ENCODE assay signal across 18 mouse cellular contexts in the genomic region with DNA sequence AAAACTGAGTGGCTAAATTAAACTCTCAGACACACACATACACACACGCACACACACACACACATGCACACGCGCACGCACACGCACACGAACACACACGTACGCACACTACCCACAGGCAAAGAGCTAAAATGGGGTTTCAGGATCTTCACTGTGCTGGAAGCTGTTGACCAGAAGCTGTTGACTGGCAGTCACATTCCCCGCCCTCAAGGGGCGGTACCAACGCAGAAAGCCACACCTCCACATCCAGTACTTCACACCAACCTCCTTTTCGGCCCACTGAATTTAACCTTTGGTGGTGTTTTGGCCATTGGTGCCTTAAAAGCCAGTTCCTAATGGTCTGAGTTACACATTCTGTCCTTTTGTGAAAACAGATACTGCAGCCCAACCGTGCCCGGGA. TPM values are rescaled to one million over a fixed set of nuclear protein-coding genes. Genes with fewer than 3 reads are reported as not detected.
DNase-seq lines count a peak whose midpoint lies in the region; ATAC-seq and TF ChIP-seq lines count a peak whose summit lies in the region.
"Had no signal": no experiment of that assay in that cellular context is flagged by ENCODE, and none has a peak within 500 bp of the region (broad histone marks: within the 10 kb centered on the region; RNA-seq: fewer than 3 reads in every experiment).

No protein-coding gene starts in this region.

- no peaks in the 10 kb centered on the region for H3K9me3 ChIP-seq in kidney, embryonic 16.5 days (ENCODE audit: low read length)
- H3K9me3 ChIP-seq in stomach, postnatal 0 days (ENCODE audit: control insufficient read depth, low read length) = no peaks in the 10 kb centered on the region
- H3K9me3 ChIP-seq: forebrain, embryonic 13.5 days; lung, embryonic 15.5 days; megakaryocyte, embryonic 14.5 days had no signal

- ATAC-seq in kidney, embryonic 16.5 days (ENCODE audit: low FRiP score, low TSS enrichment) = peak; percentile 85
- ATAC-seq in stomach, postnatal 0 days (ENCODE audit: low FRiP score, low TSS enrichment) = peak; percentile 53; the same call in 1 of the 2 replicates
- ATAC-seq: forebrain, embryonic 13.5 days; inflammation-experienced regulatory T-cells, adult 6 months had no signal

- H3K9ac ChIP-seq in kidney, embryonic 16.5 days (replicated peaks; ENCODE audit: low read length) = no peak overlapping the region
- H3K9ac ChIP-seq in stomach, postnatal 0 days (ENCODE audit: low read length) = no peak overlapping the region
- H3K9ac ChIP-seq: forebrain, embryonic 13.5 days; lung, embryonic 15.5 days had no signal

- H3K27ac ChIP-seq in kidney, embryonic 16.5 days (ENCODE audit: low read length) = no peak overlapping the region
- H3K27ac ChIP-seq in stomach, postnatal 0 days (replicated peaks) = no peak overlapping the region
- H3K27ac ChIP-seq in layer of hippocampus, adult 2 months = no peak overlapping the region
- H3K27ac ChIP-seq: forebrain, embryonic 13.5 days; lung, embryonic 15.5 days had no signal

- TF ChIP-seq CTCF in stomach, postnatal 0 days (IDR thresholded peaks at IDR 0.05; ENCODE audit: low read depth) = no peak
- no peak for TF ChIP-seq CTCF in layer of hippocampus, adult 2 months (conservative IDR thresholded peaks at IDR 0.05)

- no peak overlapping the region for H3K4me2 ChIP-seq in kidney, embryonic 16.5 days (replicated peaks; ENCODE audit: low read depth, low read length)
- no peak overlapping the region for H3K4me2 ChIP-seq in stomach, postnatal 0 days (replicated peaks; ENCODE audit: low read depth)
- H3K4me2 ChIP-seq: forebrain, embryonic 13.5 days; lung, embryonic 15.5 days had no signal

- DNase-seq in kidney, adult 18-20 months = no peak
- DNase-seq in retina, postnatal 1 day = peak; percentile 27
- DNase-seq in retina, embryonic 14.5 days (ENCODE audit: low spot score) = no peak
- DNase-seq in ZHBTc4 (ENCODE audit: low read depth, low spot score) = peak; percentile 84
- peak; percentile 31 for DNase-seq in stomach, postnatal 0 days (ENCODE audit: low spot score)
- no peak for DNase-seq in layer of hippocampus, adult 11-12 months (ENCODE audit: low spot score)
- DNase-seq in layer of hippocampus, adult 2 months (ENCODE audit: low spot score in 2 of 2) = no peak
- DNase-seq: adrenal gland, postnatal 25 days; cerebellum, adult 2 months; heart, postnatal 4 days; layer of hippocampus, postnatal 36 days; right cerebral cortex, postnatal 25 days; thymus, postnatal 4 days had no signal

- H3K4me3 ChIP-seq in kidney, embryonic 16.5 days (ENCODE audit: low read length) = no peak overlapping the region
- no peak overlapping the region for H3K4me3 ChIP-seq in stomach, postnatal 0 days (ENCODE audit: low read depth, low read length)
- H3K4me3 ChIP-seq in layer of hippocampus, adult 2 months = no peak overlapping the region
- H3K4me3 ChIP-seq: forebrain, embryonic 13.5 days; lung, embryonic 15.5 days; megakaryocyte, embryonic 14.5 days had no signal

- peaks cover 47% of the 10 kb centered on the region for H3K36me3 ChIP-seq in kidney, embryonic 16.5 days (ENCODE audit: insufficient read depth, low read length)
- H3K36me3 ChIP-seq in stomach, postnatal 0 days (ENCODE audit: control insufficient read depth, insufficient read depth, low read length) = peaks cover 15% of the 10 kb centered on the region

- no peaks in the 10 kb centered on the region for H3K4me1 ChIP-seq in kidney, embryonic 16.5 days (ENCODE audit: insufficient read depth, low read length)
- no peaks in the 10 kb centered on the region for H3K4me1 ChIP-seq in stomach, postnatal 0 days (replicated peaks; ENCODE audit: control insufficient read depth, insufficient read depth)
- H3K4me1 ChIP-seq: forebrain, embryonic 13.5 days had no signal

- TF ChIP-seq EP300 in stomach, postnatal 0 days (optimal IDR thresholded peaks at IDR 0.05) = no peak

- 68% methylated on average over 14 of the region's 14 CpGs for WGBS in kidney, embryonic 16.5 days
- WGBS in stomach, postnatal 0 days = 74% methylated on average over 14 of the region's 14 CpGs

- no peaks in the 10 kb centered on the region for H3K27me3 ChIP-seq in kidney, embryonic 16.5 days (ENCODE audit: insufficient read depth, low read length)
- no peaks in the 10 kb centered on the region for H3K27me3 ChIP-seq in stomach, postnatal 0 days (ENCODE audit: control insufficient read depth, insufficient read depth, low read length)
- H3K27me3 ChIP-seq: forebrain, embryonic 13.5 days; lung, embryonic 15.5 days; megakaryocyte, embryonic 14.5 days had no signal

RNA-seq across cellular contexts. Expression of a gene that starts 59.3 kb away (rescaled TPM):
- polyA plus RNA-seq in kidney, embryonic 16.5 days (2015; fragmentation: Nextera tagmentation; extraction: Ambion mirVana) = 5.9 and 7.3 TPM in 2 replicates
- 10.3 and 11.7 TPM in 2 replicates for polyA plus RNA-seq in stomach, postnatal 0 days (2015; fragmentation: Nextera tagmentation; extraction: Ambion mirVana)
- total RNA-seq in layer of hippocampus, adult 2 months (2021) = 10 to 100 TPM; 74.0 to 78.6 TPM

Comparison
In these comparisons a context has a peak if more than half of its experiments do, and no peak if none do; other contexts are left out.
1. DNase-seq: peak in retina, postnatal 1 day (single experiment), ZHBTc4 (single experiment) and stomach, postnatal 0 days (single experiment); none in kidney, adult 18-20 months (single experiment), retina, embryonic 14.5 days (single experiment), layer of hippocampus, adult 11-12 months (single experiment) and layer of hippocampus, adult 2 months (0 of 2).